ENCODE assay signal across 21 mouse cellular contexts in the genomic region with DNA sequence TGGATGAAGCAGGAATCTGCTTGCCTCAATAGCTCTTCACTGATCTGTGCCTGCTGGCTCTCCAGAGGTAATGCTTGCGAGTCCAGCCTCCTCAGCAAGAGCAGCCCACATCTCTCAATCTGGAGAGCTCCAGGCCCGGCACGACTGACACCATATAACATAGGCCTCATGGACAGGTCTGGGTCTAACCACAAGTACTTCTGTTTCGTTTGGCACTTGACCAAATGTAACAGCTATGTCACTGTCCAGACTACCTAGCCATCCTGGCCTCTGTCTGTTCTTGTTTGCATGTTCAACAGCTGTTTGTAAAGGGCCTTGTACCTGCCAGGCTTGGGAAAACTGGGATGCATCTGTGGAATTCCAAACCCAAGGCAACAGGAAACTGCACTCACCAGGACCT.
"Had no signal": no experiment of that assay in that cellular context is flagged by ENCODE, and none has a peak within 500 bp of the region (broad histone marks: within the 10 kb centered on the region; RNA-seq: fewer than 3 reads in every experiment).

No protein-coding gene starts in this region.

- H3K4me2 ChIP-seq: limb, embryonic 12.5 days; limb, embryonic 15.5 days; liver, embryonic 11.5 days; lung, embryonic 14.5 days; neural tube, embryonic 12.5 days; stomach, embryonic 15.5 days had no signal

- H3K36me3 ChIP-seq: limb, embryonic 12.5 days; limb, embryonic 15.5 days; neural tube, embryonic 12.5 days; stomach, embryonic 15.5 days had no signal

- DNase-seq: kidney, adult 8-10 months; kidney, postnatal 25 days; layer of hippocampus, adult 9-11 months; left cerebral cortex, postnatal 4 days; liver, postnatal 0 days; lung, embryonic 14.5 days; midbrain, embryonic 14.5 days; retina, postnatal 1 day; right cerebral cortex, postnatal 25 days; spleen, adult 18-20 months; thymus, postnatal 25 days had no signal

- ATAC-seq: liver, postnatal 0 days; lung, postnatal 0 days had no signal

- H3K9me3 ChIP-seq: limb, embryonic 12.5 days; limb, embryonic 15.5 days; neural tube, embryonic 12.5 days; stomach, embryonic 15.5 days had no signal

- H3K27me3 ChIP-seq: limb, embryonic 12.5 days; limb, embryonic 15.5 days; neural tube, embryonic 12.5 days; stomach, embryonic 15.5 days had no signal

- H3K27ac ChIP-seq: kidney, postnatal 0 days; layer of hippocampus, adult 2 months; limb, embryonic 12.5 days; limb, embryonic 15.5 days; liver, embryonic 14.5 days; macrophage; neural tube, embryonic 12.5 days; stomach, embryonic 15.5 days had no signal

- H3K9ac ChIP-seq: limb, embryonic 12.5 days; limb, embryonic 15.5 days; liver, embryonic 14.5 days; liver, postnatal 0 days; lung, embryonic 14.5 days; neural tube, embryonic 12.5 days; stomach, embryonic 15.5 days had no signal

- H3K4me3 ChIP-seq: layer of hippocampus, adult 2 months; limb, embryonic 12.5 days; limb, embryonic 15.5 days; neural tube, embryonic 12.5 days; stomach, embryonic 15.5 days had no signal
